Mouse (Mus musculus): ENCODE measurements at regions not wholly inside any gene's neighbourhood (a gene's known extent, or its start where the extent isn't known, plus 50 kb on each side); places are given as distances from the start of the nearest gene placed in this dataset.

DNA sequence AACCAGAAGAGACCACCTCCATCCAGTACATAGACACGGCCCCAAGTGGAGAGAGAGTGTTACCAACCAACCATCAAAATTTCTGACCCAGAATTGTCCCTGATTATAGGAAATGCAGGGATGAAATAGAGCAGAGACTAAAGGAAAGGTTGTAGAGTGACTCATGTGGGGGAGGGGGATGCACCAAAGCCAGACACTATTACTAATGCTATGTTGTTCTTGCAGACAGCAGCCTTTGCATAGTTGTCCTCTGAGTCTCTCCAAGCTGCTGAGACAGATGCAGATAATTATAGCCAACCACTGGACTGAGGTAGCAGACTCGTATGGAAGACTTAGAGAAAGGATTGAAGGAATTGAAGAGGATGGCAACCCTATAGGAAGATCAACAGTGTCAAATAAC lies 274.6 kb upstream of the 4930595M18Rik start:
- DNase-seq (ENCODE audit: low read depth, low spot score), result peak; percentile 89

DNA sequence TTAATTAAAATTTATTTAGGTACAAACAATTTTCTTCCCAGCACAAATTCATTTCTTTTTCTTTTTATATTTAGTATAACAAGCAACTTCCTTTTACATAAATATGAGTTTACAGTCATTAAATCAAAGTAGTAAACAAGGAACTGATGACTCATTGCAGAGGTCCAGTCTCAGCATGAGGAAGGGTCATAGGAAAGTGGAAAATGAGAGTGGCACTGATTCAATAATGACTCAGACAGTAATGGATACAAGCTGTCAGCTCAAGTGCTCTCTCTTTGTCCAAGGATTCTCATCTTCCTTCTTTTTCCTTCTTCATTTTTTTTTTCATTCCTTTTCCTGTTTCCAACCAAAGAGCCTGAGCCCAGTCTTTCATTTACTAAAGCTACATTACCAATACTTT lies 271.9 kb upstream of the 4930595M18Rik start:
- peak; percentile 81 for DNase-seq (ENCODE audit: low read depth, low spot score)

DNA sequence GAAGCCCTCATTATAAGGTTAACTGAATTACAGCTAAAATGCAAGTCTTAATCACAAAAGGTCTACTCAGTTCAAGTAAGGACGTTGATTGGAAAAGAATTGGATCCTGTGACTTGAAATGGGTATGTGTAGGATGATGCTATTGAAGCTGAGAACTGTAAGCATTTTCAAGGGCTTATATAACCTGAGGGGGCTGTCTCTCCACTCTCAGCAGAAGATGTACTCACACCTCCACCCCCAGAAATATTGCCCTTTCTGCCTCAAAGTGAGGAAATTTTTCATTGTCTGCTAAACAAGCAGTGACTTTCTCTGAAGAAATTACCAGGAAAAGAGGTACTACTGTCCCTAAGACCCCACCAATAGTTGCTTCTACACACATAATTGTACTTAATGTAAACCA lies 246.1 kb upstream of the 4930595M18Rik start:
- no peak for DNase-seq (ENCODE audit: low read depth, low spot score)

All from 3T3-L1 (cell line).